Mouse (Mus musculus) heart, postnatal 0 days (tissue): Measurements from ENCODE around the gene Thnsl2. TPM values are rescaled to one million over a fixed set of nuclear protein-coding genes. Genes with fewer than 3 reads are reported as not detected.

Experiments
- ATAC-seq: fragments of 200-750 bp; cut with Nextera tagmentation; 2 replicates; pipeline ENCODE4 v1.8.0; 2017; ENCODE audit warnings: low read depth, moderate number of reproducible peaks, moderate library complexity; ENCODE audit not compliant: insufficient read depth
- DNase-seq: peaks from one replicate; pipeline ENCODE4 v3.0.0-alpha.2; 2016; ENCODE audit warnings: low spot score
- H3K27ac ChIP-seq: fragments of 300-500 bp; sonication (generic); 2 replicates; pipeline ENCODE4 v1.5.1; 2014; ENCODE audit warnings: low read depth, mild to moderate bottlenecking
- H3K27me3 ChIP-seq: fragments of 300-500 bp; sonication (generic); 2 replicates; pipeline ENCODE4 v1.6.1; 2014; ENCODE audit warnings: low read length, mixed read lengths; ENCODE audit not compliant: control insufficient read depth, insufficient read depth
- H3K36me3 ChIP-seq: fragments of 300-500 bp; sonication (generic); replicated peaks from 2 replicates; pipeline ENCODE4 v1.6.1; 2014; ENCODE audit warnings: low read length, mixed read lengths; ENCODE audit not compliant: control insufficient read depth, insufficient read depth
- H3K4me1 ChIP-seq: fragments of 300-500 bp; sonication (generic); 2 replicates; pipeline ENCODE4 v1.6.1; 2014; ENCODE audit warnings: antibody characterized with exemption; ENCODE audit not compliant: control insufficient read depth, insufficient read depth
- H3K4me2 ChIP-seq: fragments of 300-500 bp; sonication (generic); 2 replicates; pipeline ENCODE4 v1.6.1; 2014; ENCODE audit warnings: low read depth, mild to moderate bottlenecking, low read length, moderate library complexity
- H3K4me3 ChIP-seq: fragments of 300-500 bp; sonication (generic); 2 replicates; pipeline ENCODE4 v1.5.1; 2014; ENCODE audit warnings: low read depth, low read length
- H3K9ac ChIP-seq: fragments of 300-500 bp; sonication (generic); replicated peaks from 2 replicates; pipeline ENCODE4 v1.6.1; 2014; ENCODE audit warnings: low read depth, low read length, mixed read lengths
- H3K9me3 ChIP-seq: fragments of 300-500 bp; sonication (generic); replicated peaks from 2 replicates; pipeline ENCODE4 v1.6.1; 2016; ENCODE audit warnings: low read length; ENCODE audit not compliant: control insufficient read depth
- CTCF ChIP-seq: IDR thresholded peaks from 2 replicates; pipeline ENCODE4 v1.5.1; 2016; ENCODE audit warnings: antibody characterized with exemption, control low read depth, low read depth
- EP300 ChIP-seq: IDR thresholded peaks from 2 replicates; pipeline ENCODE4 v1.6.1; 2016; ENCODE audit warnings: antibody characterized with exemption, low read depth
- WGBS: fragments of 180-500 bp; shearing (Covaris S2); extraction: QIAGEN DNeasy Blood & Tissue Kit; methylation state at CpG from one replicate; pipeline ENCODE4 v1.1.7; 2014; 5-methylcytosine and 5-hydroxymethylcytosine counted together
- polyA plus RNA-seq: library from polyadenylated mRNA; unstranded; fragments of >200 nt; fragmentation: Nextera tagmentation; extraction: Ambion mirVana; gene quantifications from 2 replicates; pipeline ENCODE4 v1.2.1, GENCODE M21; 2015
- total RNA-seq: library from RNA; depleted of rRNA; stranded (reverse); fragments of >200 nt; gene quantifications from 2 replicates; pipeline ENCODE4 v1.2.3, GENCODE M21; 2014; ENCODE audit warnings: low replicate concordance; rRNA removed

Gene Thnsl2
- total and polyA plus RNA-seq, 2 experiments from 2014 or later: 6.9 to 11.1 TPM

DNA sequence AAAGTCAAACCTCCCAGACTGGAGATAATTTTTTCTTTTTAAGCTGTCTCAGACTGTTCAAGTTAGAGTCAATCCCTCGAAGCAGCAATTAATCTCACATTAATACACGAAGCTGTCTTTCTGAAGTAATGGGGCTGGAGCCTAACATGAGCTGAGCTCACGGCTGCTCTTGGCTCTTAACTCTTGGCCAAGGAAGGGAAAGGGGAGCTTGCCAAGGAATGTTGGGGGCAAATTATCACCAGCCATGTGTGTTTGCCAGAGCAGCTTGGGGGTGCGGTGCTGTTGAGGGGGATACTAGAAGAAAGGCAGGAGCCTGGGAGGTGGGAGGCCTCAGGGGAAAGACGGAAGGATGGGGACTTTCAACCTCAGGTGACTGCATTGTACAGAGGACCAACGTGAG lies 63.0 kb downstream of the Thnsl2 start:
- no peaks in the 10 kb centered on the region for H3K27me3 ChIP-seq
- no peak for DNase-seq
- no peak overlapping the region for H3K9ac ChIP-seq
- H3K4me1 ChIP-seq: no peaks in the 10 kb centered on the region
- no peak for ATAC-seq
- TF ChIP-seq EP300: no peak
- TF ChIP-seq CTCF: no peak
- H3K4me2 ChIP-seq: no peak overlapping the region
- no peak overlapping the region for H3K4me3 ChIP-seq
- H3K9me3 ChIP-seq: no peaks in the 10 kb centered on the region
- no peak overlapping the region for H3K27ac ChIP-seq
- H3K36me3 ChIP-seq: no peaks in the 10 kb centered on the region
- 65% methylated on average over 6 of the region's 6 CpGs for WGBS

Other genes starting within 250 kb of the Thnsl2 start
- not detected in 2 replicates for gene Tex37, start 225.5 kb downstream of the Thnsl2 start, total RNA-seq
- gene Tex37, start 225.5 kb downstream of the Thnsl2 start, polyA plus RNA-seq: not detected in 2 replicates
- gene Foxi3, start 187.9 kb downstream of the Thnsl2 start, total RNA-seq: not detected in 2 replicates
- not detected in 2 replicates for gene Foxi3, start 187.9 kb downstream of the Thnsl2 start, polyA plus RNA-seq
- not detected in 2 replicates for gene Fabp1, start 55.4 kb upstream of the Thnsl2 start, total RNA-seq
- gene Fabp1, start 55.4 kb upstream of the Thnsl2 start, polyA plus RNA-seq: 0.23 and 0.83 TPM in 2 replicates
- gene Krcc1, start 127.2 kb upstream of the Thnsl2 start, total RNA-seq: 47.8 and 51.7 TPM in 2 replicates
- gene Krcc1, start 127.2 kb upstream of the Thnsl2 start, polyA plus RNA-seq: 82.5 and 83.7 TPM in 2 replicates
- 287 and 316 TPM in 2 replicates for gene Smyd1, start 177.8 kb upstream of the Thnsl2 start, total RNA-seq
- gene Smyd1, start 177.8 kb upstream of the Thnsl2 start, polyA plus RNA-seq: 106 and 109 TPM in 2 replicates
- 0.08 TPM in 1 of 2 replicates, not detected in the other for gene Cd8b1, start 178.3 kb upstream of the Thnsl2 start, total RNA-seq
- 0.12 and 0.18 TPM in 2 replicates for gene Cd8b1, start 178.3 kb upstream of the Thnsl2 start, polyA plus RNA-seq
- gene Cd8a, start 229.0 kb upstream of the Thnsl2 start, total RNA-seq: 5.4 TPM in 1 of 2 replicates, not detected in the other
- gene Cd8a, start 229.0 kb upstream of the Thnsl2 start, polyA plus RNA-seq: 0.04 TPM in 1 of 2 replicates, not detected in the other